28 mouse cellular contexts compared by ENCODE assay signal in genomic region chr3:103098662-103099061, GRCm38 (mm10). TPM values are rescaled to one million over a fixed set of nuclear protein-coding genes. Genes with fewer than 3 reads are reported as not detected.
DNase-seq lines count a peak whose midpoint lies in the region; ATAC-seq and TF ChIP-seq lines count a peak whose summit lies in the region.
"Had no signal": no experiment of that assay in that cellular context is flagged by ENCODE, and none has a peak within 500 bp of the region (broad histone marks: within the 10 kb centered on the region; RNA-seq: fewer than 3 reads in every experiment).

No protein-coding gene starts in this region.

- H3K27me3 ChIP-seq in heart, embryonic 14.5 days (ENCODE audit: control insufficient read depth, insufficient read depth, low read length), result no peaks in the 10 kb centered on the region
- H3K27me3 ChIP-seq in ES-Bruce4 (ENCODE audit: control insufficient read depth, insufficient read depth, low read length, poor library complexity, severe bottlenecking), result no peaks in the 10 kb centered on the region
- H3K27me3 ChIP-seq: embryonic facial prominence, embryonic 12.5 days; lung, embryonic 15.5 days had no signal

- no peak for ATAC-seq in heart, embryonic 14.5 days (ENCODE audit: insufficient number of reproducible peaks, insufficient read depth, low FRiP score, low read depth)
- ATAC-seq: forebrain, embryonic 13.5 days; hindbrain, postnatal 0 days; liver, embryonic 12.5 days had no signal

- no peaks in the 10 kb centered on the region for H3K36me3 ChIP-seq in heart, embryonic 14.5 days (ENCODE audit: control insufficient read depth, insufficient read depth, low read length)
- no peaks in the 10 kb centered on the region for H3K36me3 ChIP-seq in ES-Bruce4 (ENCODE audit: control insufficient read depth, insufficient read depth, low read length, poor library complexity, severe bottlenecking)
- H3K36me3 ChIP-seq: embryonic facial prominence, embryonic 12.5 days; G1E; hindbrain, embryonic 10.5 days; liver, embryonic 12.5 days; lung, embryonic 15.5 days; midbrain, embryonic 12.5 days; neural tube, embryonic 12.5 days had no signal

- DNase-seq in heart, postnatal 4 days, result no peak
- DNase-seq in spleen, postnatal 36 days (ENCODE audit: low spot score in 2 of 2), result peak; percentile 8
- DNase-seq in spleen, adult 12 weeks (ENCODE audit: low spot score), result no peak
- DNase-seq in testis, postnatal 14 days (ENCODE audit: low spot score), result peak; percentile 33
- DNase-seq in left cerebral cortex, postnatal 14 days (ENCODE audit: low spot score in 2 of 2), result no peak
- DNase-seq: cerebellum, adult 9-10 months; gastrocnemius, postnatal 10 days; kidney, adult 11 months; thymus, postnatal 25 days had no signal

- H3K9me3 ChIP-seq in heart, embryonic 14.5 days (ENCODE audit: control insufficient read depth, low read length), result no peaks in the 10 kb centered on the region
- H3K9me3 ChIP-seq in ES-Bruce4 (replicated peaks; ENCODE audit: control insufficient read depth, insufficient read depth, low read length, poor library complexity, severe bottlenecking), result no peaks in the 10 kb centered on the region
- H3K9me3 ChIP-seq: embryonic facial prominence, embryonic 12.5 days; forebrain, embryonic 13.5 days; G1E; hindbrain, embryonic 10.5 days; liver, embryonic 12.5 days; lung, embryonic 15.5 days; midbrain, embryonic 12.5 days; neural tube, embryonic 12.5 days had no signal

- TF ChIP-seq POLR2A in ES-Bruce4 (IDR thresholded peaks at IDR 0.05; ENCODE audit: insufficient read depth, low read length), result peak; percentile 16

- WGBS in heart, embryonic 14.5 days, result 61% methylated on average over 23 of the region's 23 CpGs

- TF ChIP-seq CTCF in ES-Bruce4 (IDR thresholded peaks at IDR 0.05; ENCODE audit: low read depth, low read length), result no peak

- intact Hi-C loops in left cerebral cortex, postnatal 14 days (cut with DNase I), result no loop called here

- H3K9ac ChIP-seq in heart, embryonic 14.5 days (ENCODE audit: low read length), result no peak overlapping the region
- H3K9ac ChIP-seq in ES-Bruce4 (ENCODE audit: low read depth, poor library complexity, severe bottlenecking), result 0 out of 2 replicates have a peak overlapping the region, but pooled peaks have one; percentile 6
- H3K9ac ChIP-seq: embryonic facial prominence, embryonic 12.5 days; forebrain, embryonic 13.5 days; liver, embryonic 12.5 days; lung, embryonic 15.5 days; midbrain, embryonic 12.5 days; neural tube, embryonic 12.5 days had no signal

- 0 out of 2 replicates have a peak, but pooled peaks have one; percentile 6 for TF ChIP-seq EP300 in ES-Bruce4 (IDR thresholded peaks at IDR 0.05; ENCODE audit: insufficient read depth, low read depth, low read length)

- H3K4me3 ChIP-seq in heart, embryonic 14.5 days (ENCODE audit: control insufficient read depth in 1 of 2, insufficient read depth in 1 of 2, low read depth in 1 of 2, low read length in 2 of 2), result no peak overlapping the region
- peak overlapping the region; percentile 0; the same call in 1 of the 2 replicates for H3K4me3 ChIP-seq in ES-Bruce4 (ENCODE audit: low read depth, low read length)
- H3K4me3 ChIP-seq: embryonic facial prominence, embryonic 12.5 days; erythroblast, embryonic 14.5 days; forebrain, embryonic 13.5 days; hindbrain, embryonic 10.5 days; liver, embryonic 12.5 days; lung, embryonic 15.5 days; midbrain, embryonic 12.5 days; neural tube, embryonic 12.5 days had no signal

- peak overlapping the region; percentile 6; the same call in 1 of the 2 replicates for H3K4me2 ChIP-seq in heart, embryonic 14.5 days (ENCODE audit: low read length)
- H3K4me2 ChIP-seq: embryonic facial prominence, embryonic 12.5 days; forebrain, embryonic 13.5 days; liver, embryonic 12.5 days; lung, embryonic 15.5 days; midbrain, embryonic 12.5 days; neural tube, embryonic 12.5 days had no signal

- 0 out of 4 replicates have a peak, but pooled peaks cover 0 to 8% of the 10 kb centered on the region in 2 experiments for H3K4me1 ChIP-seq in heart, embryonic 14.5 days (ENCODE audit: control insufficient read depth in 2 of 2, insufficient read depth in 2 of 2, low read length in 2 of 2)
- H3K4me1 ChIP-seq in ES-Bruce4 (ENCODE audit: control insufficient read depth, insufficient read depth, low read length), result no peaks in the 10 kb centered on the region
- H3K4me1 ChIP-seq: embryonic facial prominence, embryonic 12.5 days had no signal

- H3K27ac ChIP-seq in heart, embryonic 14.5 days (replicated peaks in 1 of 2; ENCODE audit: control insufficient read depth in 1 of 2, insufficient read depth in 1 of 2, low read depth in 2 of 2, low read length in 2 of 2), result no peak overlapping the region
- H3K27ac ChIP-seq in ES-Bruce4 (ENCODE audit: insufficient read depth, low read length), result no peak overlapping the region
- H3K27ac ChIP-seq: embryonic facial prominence, embryonic 12.5 days; forebrain, embryonic 13.5 days; hindbrain, embryonic 10.5 days; hindbrain, postnatal 0 days; liver, embryonic 12.5 days; lung, embryonic 15.5 days; midbrain, embryonic 12.5 days; neural tube, embryonic 12.5 days had no signal

RNA-seq across cellular contexts. Expression of gene Dennd2c, which starts 3.7 kb away (rescaled TPM):
- 3.1 and 3.4 TPM in 2 replicates for polyA plus RNA-seq in heart, embryonic 14.5 days (2014; fragmentation: Nextera tagmentation; extraction: Ambion mirVana)
- total RNA-seq in heart, postnatal 4 days (2021), result 1 to 10 TPM; 3.6 to 4.3 TPM
- 22.4 and 22.9 TPM in 2 replicates for polyA plus RNA-seq in ES-Bruce4 (2011; ENCODE audit: insufficient read depth, insufficient read length, low read depth, missing spikeins)
- under 1 TPM; 0.81 to 0.89 TPM for total RNA-seq in left cerebral cortex, postnatal 14 days (2021)

RNA-seq across cellular contexts. Expression of gene Ampd1, which starts 24.8 kb away (rescaled TPM):
- polyA plus RNA-seq in heart, embryonic 14.5 days (2014; fragmentation: Nextera tagmentation; extraction: Ambion mirVana), result 0.09 and 0.30 TPM in 2 replicates
- total RNA-seq in heart, postnatal 4 days (2021), result under 1 TPM; 0.25 to 0.43 TPM
- polyA plus RNA-seq in ES-Bruce4 (2011; ENCODE audit: insufficient read depth, insufficient read length, low read depth, missing spikeins), result 0.85 TPM in 1 of 2 replicates, not detected in the other
- not detected for total RNA-seq in left cerebral cortex, postnatal 14 days (2021)
- total RNA-seq: heart, adult 18-20 months; layer of hippocampus, postnatal 10 days; megakaryocyte progenitor cell, adult 5-6 weeks had no signal
- polyA plus RNA-seq: erythroblast, embryonic 14.5 days; forebrain, embryonic 13.5 days; frontal cortex, adult 2 months; G1E; hindbrain, postnatal 0 days; limb, embryonic 11.5 days; small intestine, adult 2 months; stomach, embryonic 14.5 days had no signal

RNA-seq across cellular contexts. Expression of gene Nras, which starts 40.6 kb away (rescaled TPM):
- 88.5 and 97.6 TPM in 2 replicates for polyA plus RNA-seq in heart, embryonic 14.5 days (2014; fragmentation: Nextera tagmentation; extraction: Ambion mirVana)
- 100 to 1,000 TPM; 120 to 122 TPM for total RNA-seq in heart, postnatal 4 days (2021)
- polyA plus RNA-seq in ES-Bruce4 (2011; ENCODE audit: insufficient read depth, insufficient read length, low read depth, missing spikeins), result 138 and 145 TPM in 2 replicates
- total RNA-seq in left cerebral cortex, postnatal 14 days (2021), result 100 to 1,000 TPM; 114 to 125 TPM

Comparison
In these comparisons a context has a peak if more than half of its experiments do, and no peak if none do; other contexts are left out.
1. DNase-seq: peak in spleen, postnatal 36 days (2 of 2) and testis, postnatal 14 days (single experiment); none in heart, postnatal 4 days (single experiment), spleen, adult 12 weeks (single experiment) and left cerebral cortex, postnatal 14 days (0 of 2).